Mouse (Mus musculus): ENCODE results near the gene A630023A22Rik.

- TF ChIP-seq CTCF (IDR thresholded peaks at IDR 0.05; ENCODE audit: low read depth, low read length), result no peak
- no peak for TF ChIP-seq POLR2A (IDR thresholded peaks at IDR 0.05; ENCODE audit: borderline replicate concordance, low read depth, low read length)
These were observed 39.8 kb upstream of the A630023A22Rik start for GRCm38 (mm10) chr14:34142316-34142715.

Data from bone marrow macrophage, adult 2 months (primary cell).